Mouse (Mus musculus): ENCODE results near the gene Prkg2. TPM values are rescaled to one million over a fixed set of nuclear protein-coding genes. Genes with fewer than 3 reads are reported as not detected.

The Prkg2 gene
- polyA plus RNA-seq, 1 experiment from 2014 or later: 0.90 TPM

GRCm38 (mm10) chr5:98986459-98986858 lies 50.7 kb downstream of the Prkg2 start:
- Histone ChIP-seq H3K4me1 (replicated peaks; ENCODE audit: control insufficient read depth, insufficient read depth, low read length) (peaks cover 26% of the 10 kb centered on the region), H3K4me3 (replicated peaks; ENCODE audit: low read length) (no peak overlapping the region), H3K27me3 (replicated peaks; ENCODE audit: control insufficient read depth, insufficient read depth, low read length) (no peaks in the 10 kb centered on the region), H3K4me2 (ENCODE audit: low read length) (no peak overlapping the region), H3K9me3 (ENCODE audit: control insufficient read depth, low read length) (no peaks in the 10 kb centered on the region), H3K27ac (ENCODE audit: low read length) (0 out of 2 replicates have a peak overlapping the region, but pooled peaks have one; percentile 39), H3K36me3 (ENCODE audit: control insufficient read depth, insufficient read depth) (no peaks in the 10 kb centered on the region), H3K9ac (replicated peaks; ENCODE audit: low read depth, low read length) (no peak overlapping the region)
- 0 out of 2 replicates have a peak, but pooled peaks have one; percentile 11 for ATAC-seq
- WGBS: 7% methylated on average over 4 of the region's 4 CpGs

GRCm38 (mm10) chr5:98986011-98986410 lies 51.1 kb downstream of the Prkg2 start:
- 0 out of 2 replicates have a peak overlapping the region, but pooled peaks have one; percentile 39 for H3K27ac ChIP-seq (ENCODE audit: low read length)
- no peak overlapping the region for H3K4me3 ChIP-seq (replicated peaks; ENCODE audit: low read length)
- no peak for ATAC-seq
- no peak overlapping the region for H3K9ac ChIP-seq (replicated peaks; ENCODE audit: low read depth, low read length)
- H3K4me1 ChIP-seq (replicated peaks; ENCODE audit: control insufficient read depth, insufficient read depth, low read length): peaks cover 26% of the 10 kb centered on the region
- H3K4me2 ChIP-seq (ENCODE audit: low read length): no peak overlapping the region
- WGBS: 6% methylated on average over 4 of the region's 4 CpGs
- no peaks in the 10 kb centered on the region for H3K9me3 ChIP-seq (ENCODE audit: control insufficient read depth, low read length)
- no peaks in the 10 kb centered on the region for H3K36me3 ChIP-seq (ENCODE audit: control insufficient read depth, insufficient read depth)
- H3K27me3 ChIP-seq (replicated peaks; ENCODE audit: control insufficient read depth, insufficient read depth, low read length): no peaks in the 10 kb centered on the region

- Histone ChIP-seq H3K9ac (replicated peaks; ENCODE audit: low read depth, low read length) (no peak overlapping the region), H3K4me1 (replicated peaks; ENCODE audit: control insufficient read depth, insufficient read depth, low read length) (peaks cover 26% of the 10 kb centered on the region), H3K9me3 (ENCODE audit: control insufficient read depth, low read length) (no peaks in the 10 kb centered on the region), H3K27ac (ENCODE audit: low read length) (no peak overlapping the region), H3K4me3 (replicated peaks; ENCODE audit: low read length) (no peak overlapping the region), H3K4me2 (ENCODE audit: low read length) (no peak overlapping the region), H3K36me3 (ENCODE audit: control insufficient read depth, insufficient read depth) (no peaks in the 10 kb centered on the region), H3K27me3 (replicated peaks; ENCODE audit: control insufficient read depth, insufficient read depth, low read length) (no peaks in the 10 kb centered on the region)
- WGBS: 36% methylated on average over 3 of the region's 3 CpGs
- ATAC-seq: no peak
These were observed 52.1 kb downstream of the Prkg2 start for GRCm38 (mm10) chr5:98985077-98985476.

- H3K4me3 ChIP-seq (replicated peaks; ENCODE audit: low read length): no peak overlapping the region
- 88% methylated on average over 7 of the region's 7 CpGs for WGBS
These were observed 55.8 kb downstream of the Prkg2 start for GRCm38 (mm10) chr5:98981304-98981703.

GRCm38 (mm10) chr5:98978316-98978715 lies 58.8 kb downstream of the Prkg2 start:
- H3K36me3 ChIP-seq (ENCODE audit: control insufficient read depth, insufficient read depth): no peaks in the 10 kb centered on the region
- H3K27me3 ChIP-seq (replicated peaks; ENCODE audit: control insufficient read depth, insufficient read depth, low read length): no peaks in the 10 kb centered on the region
- H3K9ac ChIP-seq (replicated peaks; ENCODE audit: low read depth, low read length): no peak overlapping the region
- no peak overlapping the region for H3K4me3 ChIP-seq (replicated peaks; ENCODE audit: low read length)
- H3K9me3 ChIP-seq (ENCODE audit: control insufficient read depth, low read length): no peaks in the 10 kb centered on the region
- H3K4me1 ChIP-seq (replicated peaks; ENCODE audit: control insufficient read depth, insufficient read depth, low read length): peaks cover 16% of the 10 kb centered on the region
- WGBS: 50% methylated on average over 6 of the region's 6 CpGs
- ATAC-seq: no peak
- no peak overlapping the region for H3K27ac ChIP-seq (ENCODE audit: low read length)
- H3K4me2 ChIP-seq (ENCODE audit: low read length): no peak overlapping the region

More at GRCm38 (mm10) chr5:98981304-98981703, 55.8 kb downstream of the Prkg2 start:
- Histone ChIP-seq H3K9ac (replicated peaks; ENCODE audit: low read depth, low read length) (no peak overlapping the region), H3K4me2 (ENCODE audit: low read length) (no peak overlapping the region), H3K36me3 (ENCODE audit: control insufficient read depth, insufficient read depth) (no peaks in the 10 kb centered on the region), H3K9me3 (ENCODE audit: control insufficient read depth, low read length) (no peaks in the 10 kb centered on the region), H3K27me3 (replicated peaks; ENCODE audit: control insufficient read depth, insufficient read depth, low read length) (no peaks in the 10 kb centered on the region), H3K4me1 (replicated peaks; ENCODE audit: control insufficient read depth, insufficient read depth, low read length) (peaks cover 22% of the 10 kb centered on the region), H3K27ac (ENCODE audit: low read length) (no peak overlapping the region)
- no peak for ATAC-seq

GRCm38 (mm10) chr5:98975877-98976672 lies 61.1 kb downstream of the Prkg2 start:
- H3K9me3 ChIP-seq (ENCODE audit: control insufficient read depth, low read length): no peaks in the 10 kb centered on the region
- H3K4me3 ChIP-seq (replicated peaks; ENCODE audit: low read length): no peak overlapping the region
- H3K4me1 ChIP-seq (replicated peaks; ENCODE audit: control insufficient read depth, insufficient read depth, low read length): peaks cover 16% of the 10 kb centered on the region
- ATAC-seq: peak; percentile 95
- no peak overlapping the region for H3K9ac ChIP-seq (replicated peaks; ENCODE audit: low read depth, low read length)
- H3K4me2 ChIP-seq (ENCODE audit: low read length): peak overlapping the region; percentile 29
- H3K36me3 ChIP-seq (ENCODE audit: control insufficient read depth, insufficient read depth): no peaks in the 10 kb centered on the region
- no peaks in the 10 kb centered on the region for H3K27me3 ChIP-seq (replicated peaks; ENCODE audit: control insufficient read depth, insufficient read depth, low read length)
- WGBS: 18% methylated on average over 10 of the region's 10 CpGs
- H3K27ac ChIP-seq (ENCODE audit: low read length): no peak overlapping the region

GRCm38 (mm10) chr5:98966679-98967078 lies 70.5 kb downstream of the Prkg2 start:
- Histone ChIP-seq H3K36me3 (ENCODE audit: control insufficient read depth, insufficient read depth) (no peaks in the 10 kb centered on the region), H3K4me2 (ENCODE audit: low read length) (no peak overlapping the region), H3K4me1 (replicated peaks; ENCODE audit: control insufficient read depth, insufficient read depth, low read length) (peaks cover 5% of the 10 kb centered on the region), H3K9me3 (ENCODE audit: control insufficient read depth, low read length) (no peaks in the 10 kb centered on the region), H3K27me3 (replicated peaks; ENCODE audit: control insufficient read depth, insufficient read depth, low read length) (no peaks in the 10 kb centered on the region), H3K9ac (replicated peaks; ENCODE audit: low read depth, low read length) (no peak overlapping the region), H3K27ac (ENCODE audit: low read length) (no peak overlapping the region), H3K4me3 (replicated peaks; ENCODE audit: low read length) (no peak overlapping the region)
- no peak for ATAC-seq
- WGBS: 89% methylated on average over 9 of the region's 9 CpGs

- Histone ChIP-seq H3K27ac (ENCODE audit: low read length) (no peak overlapping the region), H3K4me1 (replicated peaks; ENCODE audit: control insufficient read depth, insufficient read depth, low read length) (peaks cover 5% of the 10 kb centered on the region), H3K27me3 (replicated peaks; ENCODE audit: control insufficient read depth, insufficient read depth, low read length) (no peaks in the 10 kb centered on the region), H3K9ac (replicated peaks; ENCODE audit: low read depth, low read length) (no peak overlapping the region), H3K9me3 (ENCODE audit: control insufficient read depth, low read length) (no peaks in the 10 kb centered on the region), H3K4me2 (ENCODE audit: low read length) (no peak overlapping the region), H3K4me3 (replicated peaks; ENCODE audit: low read length) (no peak overlapping the region), H3K36me3 (ENCODE audit: control insufficient read depth, insufficient read depth) (no peaks in the 10 kb centered on the region)
- 0 out of 2 replicates have a peak, but pooled peaks have one; percentile 33 for ATAC-seq
- whole genome bisulfite sequencing: 5% methylated on average over 4 of the region's 4 CpGs
These were observed 72.0 kb downstream of the Prkg2 start for GRCm38 (mm10) chr5:98965139-98965538.

GRCm38 (mm10) chr5:98964367-98964766 lies 72.8 kb downstream of the Prkg2 start:
- Histone ChIP-seq H3K4me1 (replicated peaks; ENCODE audit: control insufficient read depth, insufficient read depth, low read length) (peaks cover 5% of the 10 kb centered on the region), H3K4me3 (replicated peaks; ENCODE audit: low read length) (no peak overlapping the region), H3K4me2 (ENCODE audit: low read length) (no peak overlapping the region), H3K9me3 (ENCODE audit: control insufficient read depth, low read length) (no peaks in the 10 kb centered on the region), H3K27me3 (replicated peaks; ENCODE audit: control insufficient read depth, insufficient read depth, low read length) (no peaks in the 10 kb centered on the region), H3K9ac (replicated peaks; ENCODE audit: low read depth, low read length) (no peak overlapping the region), H3K27ac (ENCODE audit: low read length) (no peak overlapping the region), H3K36me3 (ENCODE audit: control insufficient read depth, insufficient read depth) (no peaks in the 10 kb centered on the region)
- 66% methylated on average over 6 of the region's 6 CpGs for WGBS
- ATAC-seq: no peak

All from forebrain, embryonic 16.5 days (tissue).